Mouse (Mus musculus) testis, postnatal 10 days (tissue): ENCODE measurements at regions not wholly inside any gene's neighbourhood (a gene's known extent, or its start where the extent isn't known, plus 50 kb on each side); places are given as distances from the start of the nearest gene placed in this dataset.

Source experiments
- DNase-seq: peaks from one replicate; pipeline ENCODE4 v3.0.0; 2021; ENCODE audit warnings: low spot score

GRCm38 (mm10) chr9:49948546-49948945 lies 149.8 kb upstream of the Ncam1 start:
- DNase-seq = no peak

GRCm38 (mm10) chr9:49946857-49947256 lies 148.1 kb upstream of the Ncam1 start:
- no peak for DNase-seq

- no peak for DNase-seq
Observed at GRCm38 (mm10) chr9:49935555-49936376, 137.0 kb upstream of the Ncam1 start.

- DNase-seq = no peak
Observed at GRCm38 (mm10) chr9:49928041-49928656, 129.4 kb upstream of the Ncam1 start.

DNA sequence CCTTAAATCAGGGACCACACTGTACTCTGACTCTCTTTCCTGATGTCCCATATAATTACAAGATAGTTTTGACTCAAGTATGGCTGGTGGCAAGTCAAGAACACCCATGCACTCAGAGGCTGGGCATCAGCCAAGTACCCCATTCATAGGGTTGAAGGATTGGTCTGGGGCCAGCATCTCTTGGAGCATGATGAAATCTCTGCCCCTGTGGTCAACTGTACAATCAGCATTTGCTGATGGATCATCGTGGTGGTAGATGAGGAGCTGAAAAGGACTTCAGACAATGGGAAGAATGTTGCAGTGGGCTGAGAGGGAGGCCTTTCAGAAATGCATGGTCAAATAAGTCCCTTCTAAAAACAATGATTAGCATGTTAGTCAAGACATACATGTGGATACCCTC lies 128.6 kb upstream of the Ncam1 start:
- DNase-seq = no peak

DNA sequence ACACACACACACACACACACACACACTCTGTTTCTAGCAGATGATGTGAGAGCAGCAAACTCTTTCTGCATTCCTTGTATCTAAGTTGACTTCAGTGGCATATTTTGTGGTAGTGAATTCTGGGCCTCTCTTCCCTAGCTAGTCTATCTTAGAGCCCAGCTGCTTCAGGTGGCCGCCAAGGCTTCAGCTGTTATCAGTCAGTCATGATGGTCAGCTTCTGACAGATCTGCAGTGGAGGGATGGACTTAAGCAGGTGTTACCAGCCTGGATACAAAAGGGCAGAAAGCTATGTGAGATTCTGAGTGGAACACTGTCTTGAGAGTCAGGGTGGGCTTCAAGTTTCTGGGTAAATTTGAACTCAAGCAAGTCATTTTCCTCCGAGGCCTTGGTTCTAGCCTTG lies 127.1 kb upstream of the Ncam1 start:
- no peak for DNase-seq

- DNase-seq = no peak
Observed at GRCm38 (mm10) chr9:49923981-49924501, 125.3 kb upstream of the Ncam1 start.

- DNase-seq = no peak
Observed at GRCm38 (mm10) chr9:49922770-49923169, 124.0 kb upstream of the Ncam1 start.

GRCm38 (mm10) chr9:49922162-49922561 lies 123.4 kb upstream of the Ncam1 start:
- no peak for DNase-seq

DNA sequence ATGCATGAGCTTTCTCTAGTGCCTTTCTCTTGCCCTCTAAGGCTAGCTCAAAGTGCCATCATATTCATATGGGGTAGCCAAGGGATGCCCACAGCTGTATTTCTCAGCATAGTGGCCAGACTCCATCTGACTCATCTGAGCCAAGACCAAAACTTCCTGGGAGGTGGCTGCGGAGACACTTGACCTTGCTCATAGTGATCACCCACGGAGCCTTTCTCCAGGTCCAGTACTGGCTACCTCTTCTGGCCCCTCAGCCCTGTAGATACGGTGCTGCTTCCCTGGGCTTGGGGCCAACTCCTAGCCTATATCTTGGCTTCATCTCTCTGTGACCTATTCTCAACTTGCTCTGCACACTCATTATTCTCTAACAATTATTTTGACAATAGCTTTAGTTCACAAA lies 122.6 kb upstream of the Ncam1 start:
- no peak for DNase-seq

GRCm38 (mm10) chr9:49915046-49915719 lies 116.5 kb upstream of the Ncam1 start:
- no peak for DNase-seq

- no peak for DNase-seq
Observed at GRCm38 (mm10) chr9:49913677-49914076, 115.0 kb upstream of the Ncam1 start.

DNA sequence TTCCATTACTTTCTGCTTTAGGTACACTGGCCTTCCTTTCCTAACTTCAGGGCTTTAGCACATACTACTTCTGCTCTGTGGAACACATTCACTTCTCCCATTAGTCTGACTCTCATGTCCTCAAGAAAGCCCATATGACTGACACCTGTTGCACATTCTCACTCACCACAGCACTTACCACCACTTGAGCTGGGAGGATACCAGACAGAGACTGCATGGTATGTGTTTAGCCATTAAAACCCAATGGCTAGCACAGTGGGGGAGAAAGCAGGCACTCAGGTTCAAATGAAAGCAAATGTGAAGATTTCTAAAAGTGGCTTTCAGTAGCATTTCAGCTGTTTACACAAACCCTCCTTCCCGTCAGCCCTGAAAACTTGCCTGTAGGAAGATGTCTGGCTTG lies 113.6 kb upstream of the Ncam1 start:
- no peak for DNase-seq

- no peak for DNase-seq
Observed at GRCm38 (mm10) chr9:49906306-49906705, 107.6 kb upstream of the Ncam1 start.

DNA sequence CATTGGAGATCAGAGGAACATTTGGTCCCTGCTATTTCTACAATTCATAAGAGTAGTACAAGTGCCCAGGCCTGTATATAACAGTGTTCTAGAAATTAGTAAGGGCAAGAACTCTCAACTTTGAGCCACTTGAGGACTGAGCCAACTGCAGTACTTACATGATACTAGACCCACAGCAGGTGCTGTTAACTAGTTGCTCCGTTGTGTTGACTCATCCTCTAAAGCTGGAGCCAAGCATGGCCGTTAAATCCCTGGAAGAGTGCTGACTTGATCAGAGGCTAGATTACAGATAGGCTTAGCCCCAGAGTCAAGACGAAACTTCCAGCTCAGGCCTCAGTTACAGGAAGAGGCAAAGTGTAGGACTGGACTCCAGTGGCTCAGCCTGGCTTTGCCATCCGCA lies 107.0 kb upstream of the Ncam1 start:
- DNase-seq = no peak

- DNase-seq = no peak
Observed at GRCm38 (mm10) chr9:49898947-49899346, 100.2 kb upstream of the Ncam1 start.

GRCm38 (mm10) chr9:49884516-49885343 lies 86.0 kb upstream of the Ncam1 start:
- DNase-seq = no peak

GRCm38 (mm10) chr9:49879361-49880128 lies 80.8 kb upstream of the Ncam1 start:
- DNase-seq = no peak

GRCm38 (mm10) chr9:49874881-49875280 lies 76.2 kb upstream of the Ncam1 start:
- no peak for DNase-seq

DNA sequence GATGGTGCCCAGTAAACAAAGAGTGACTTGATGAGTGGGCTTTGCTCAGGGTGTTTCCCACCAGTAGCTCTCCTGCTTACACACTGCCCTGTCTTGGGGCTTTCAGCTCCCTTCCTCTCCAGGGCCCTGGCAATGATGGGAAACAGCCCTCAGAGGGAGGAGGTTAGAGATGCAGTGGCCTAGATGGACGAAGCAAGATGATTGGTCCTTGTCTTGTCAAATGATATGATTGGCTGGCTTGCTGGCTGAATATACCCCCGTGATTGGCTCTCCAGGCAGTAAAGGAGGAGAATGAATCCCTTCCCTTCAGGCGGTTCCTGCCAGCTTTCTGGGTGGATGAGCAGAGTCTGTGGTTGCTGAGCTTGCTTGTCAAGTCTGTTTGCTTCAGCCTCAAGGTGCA lies 74.8 kb upstream of the Ncam1 start:
- no peak for DNase-seq

DNA sequence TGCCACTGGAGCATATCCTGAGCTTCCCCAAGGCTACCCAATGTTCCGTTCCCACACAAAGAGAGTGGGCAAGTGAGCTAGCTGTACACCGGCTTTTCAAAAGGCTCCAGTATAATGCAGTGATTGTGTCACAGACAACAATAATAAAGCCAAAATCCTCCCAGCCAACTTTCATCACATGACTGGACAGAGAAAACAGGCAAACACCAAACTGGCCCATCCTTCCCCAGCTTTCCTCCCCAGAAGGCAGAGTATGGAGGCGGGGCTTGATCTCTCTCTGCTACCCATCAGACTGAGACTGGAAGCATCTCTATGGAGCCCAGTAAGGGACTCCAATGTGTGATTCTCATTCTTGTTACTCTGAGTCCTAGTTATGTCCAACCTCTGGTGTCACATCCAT lies 52.8 kb upstream of the Ncam1 start:
- no peak for DNase-seq
